Mouse (Mus musculus): Measurements from ENCODE around the gene Pdk2. TPM values are rescaled to one million over a fixed set of nuclear protein-coding genes. Genes with fewer than 3 reads are reported as not detected.

The Pdk2 gene
- total and polyA plus RNA-seq, 3 experiments = 3.9 to 40.3 (median 37.8) TPM

DNA sequence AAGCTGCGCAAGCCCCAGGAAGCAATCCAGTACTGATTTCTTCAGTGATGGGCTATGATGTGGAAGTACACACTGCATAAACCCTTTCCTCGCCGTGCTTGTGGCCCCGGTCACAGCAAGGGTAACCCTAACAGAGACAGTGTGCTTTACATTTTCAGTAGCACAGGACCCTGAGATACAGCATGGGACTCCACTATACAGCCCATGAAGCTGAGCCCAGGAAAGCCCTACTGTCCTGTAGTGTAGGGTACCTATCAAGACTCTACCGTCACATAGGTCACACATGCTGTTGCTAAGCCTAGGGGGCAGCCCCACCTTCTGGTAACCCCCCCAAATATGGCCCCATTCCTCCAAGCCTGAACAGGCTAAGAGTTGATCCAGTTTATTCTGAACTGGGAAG is 4.6 kb downstream of the Pdk2 start:
- peaks cover 59% of the 10 kb centered on the region for H3K4me1 ChIP-seq (ENCODE audit: insufficient read depth, low read depth, low read length)
- DNase-seq (ENCODE audit: low spot score) (no peak), ATAC-seq (ENCODE audit: extremely low read depth, insufficient number of reproducible peaks, low FRiP score, poor library complexity, severe bottlenecking) (no peak)
- no peaks in the 10 kb centered on the region for H3K9me3 ChIP-seq (replicated peaks)
- H3K4me3 ChIP-seq (ENCODE audit: low read depth, low read length) = no peak overlapping the region
- no peak for TF ChIP-seq GATA2 (IDR thresholded peaks at IDR 0.05; ENCODE audit: borderline replicate concordance, low read depth, low read length)
- TF ChIP-seq CTCF (IDR thresholded peaks at IDR 0.05; ENCODE audit: low read depth, low read length) = no peak
- no peak for TF ChIP-seq TAL1 (conservative IDR thresholded peaks at IDR 0.05; ENCODE audit: low read depth, low read length)
- TF ChIP-seq POLR2AphosphoS5 (IDR thresholded peaks at IDR 0.05; ENCODE audit: insufficient replicate concordance, low read depth, low read length) = no peak
- TF ChIP-seq GATA1 (IDR thresholded peaks at IDR 0.05; ENCODE audit: borderline replicate concordance, low read length) = no peak
- H3K27me3 ChIP-seq (ENCODE audit: insufficient read depth, low read length) = no peaks in the 10 kb centered on the region
- peaks cover 82% of the 10 kb centered on the region for H3K36me3 ChIP-seq (replicated peaks)

GRCm38 (mm10) chr11:95034902-95035301 is 6.3 kb downstream of the Pdk2 start:
- H3K4me3 ChIP-seq (ENCODE audit: low read depth, low read length) = no peak overlapping the region; the same call in 1 of the 2 replicates
- H3K9me3 ChIP-seq (replicated peaks) = no peaks in the 10 kb centered on the region
- H3K27me3 ChIP-seq (ENCODE audit: insufficient read depth, low read length) = no peaks in the 10 kb centered on the region
- peaks cover 44% of the 10 kb centered on the region for H3K4me1 ChIP-seq (ENCODE audit: insufficient read depth, low read depth, low read length)
- TF ChIP-seq CTCF (IDR thresholded peaks at IDR 0.05; ENCODE audit: low read depth, low read length) = no peak
- no peak for DNase-seq (ENCODE audit: low spot score)
- ATAC-seq (ENCODE audit: extremely low read depth, insufficient number of reproducible peaks, low FRiP score, poor library complexity, severe bottlenecking) = no peak
- peaks cover 82% of the 10 kb centered on the region for H3K36me3 ChIP-seq (replicated peaks)

DNA sequence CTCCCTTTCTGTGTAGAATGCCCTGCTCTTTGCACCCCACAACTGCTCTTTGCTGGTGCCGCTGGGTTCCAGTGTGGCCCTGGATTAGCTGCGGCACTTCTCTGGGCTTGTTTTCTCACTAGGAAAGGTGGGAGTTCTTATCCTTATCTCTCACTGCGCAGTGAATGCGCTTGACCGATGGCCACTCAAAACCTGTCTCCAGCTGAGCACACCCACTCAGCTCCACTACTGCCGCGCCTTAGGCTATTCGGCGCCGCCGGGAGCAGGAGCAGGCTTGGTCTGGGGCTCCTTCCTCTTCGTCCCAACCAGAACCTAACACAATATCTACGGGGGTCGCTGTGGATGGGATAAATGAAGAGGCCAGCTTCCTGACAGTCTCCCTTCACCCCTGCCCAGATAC is 7.5 kb downstream of the Pdk2 start:
- H3K4me3 ChIP-seq (ENCODE audit: low read depth, low read length) = no peak overlapping the region; the same call in 1 of the 2 replicates
- TF ChIP-seq CTCF (IDR thresholded peaks at IDR 0.05; ENCODE audit: low read depth, low read length) (no peak), GATA2 (IDR thresholded peaks at IDR 0.05; ENCODE audit: borderline replicate concordance, low read depth, low read length) (no peak), POLR2AphosphoS5 (IDR thresholded peaks at IDR 0.05; ENCODE audit: insufficient replicate concordance, low read depth, low read length) (no peak), GATA1 (IDR thresholded peaks at IDR 0.05; ENCODE audit: borderline replicate concordance, low read length) (no peak), TAL1 (conservative IDR thresholded peaks at IDR 0.05; ENCODE audit: low read depth, low read length) (no peak)
- H3K36me3 ChIP-seq (replicated peaks) = peaks cover 82% of the 10 kb centered on the region
- H3K9me3 ChIP-seq (replicated peaks) = no peaks in the 10 kb centered on the region
- DNase-seq (ENCODE audit: low spot score) (no peak), ATAC-seq (ENCODE audit: extremely low read depth, insufficient number of reproducible peaks, low FRiP score, poor library complexity, severe bottlenecking) (no peak)
- no peaks in the 10 kb centered on the region for H3K27me3 ChIP-seq (ENCODE audit: insufficient read depth, low read length)
- H3K4me1 ChIP-seq (ENCODE audit: insufficient read depth, low read depth, low read length) = peaks cover 38% of the 10 kb centered on the region

GRCm38 (mm10) chr11:95032945-95033344 is 8.2 kb downstream of the Pdk2 start:
- TF ChIP-seq GATA1 (IDR thresholded peaks at IDR 0.05; ENCODE audit: borderline replicate concordance, low read length) = no peak
- no peak for TF ChIP-seq POLR2AphosphoS5 (IDR thresholded peaks at IDR 0.05; ENCODE audit: insufficient replicate concordance, low read depth, low read length)
- no peak for TF ChIP-seq GATA2 (IDR thresholded peaks at IDR 0.05; ENCODE audit: borderline replicate concordance, low read depth, low read length)
- TF ChIP-seq TAL1 (conservative IDR thresholded peaks at IDR 0.05; ENCODE audit: low read depth, low read length) = no peak
- no peak for TF ChIP-seq CTCF (IDR thresholded peaks at IDR 0.05; ENCODE audit: low read depth, low read length)
- Histone ChIP-seq H3K9me3 (replicated peaks) (no peaks in the 10 kb centered on the region), H3K4me1 (ENCODE audit: insufficient read depth, low read depth, low read length) (peaks cover 39% of the 10 kb centered on the region), H3K27me3 (ENCODE audit: insufficient read depth, low read length) (no peaks in the 10 kb centered on the region), H3K4me3 (ENCODE audit: low read depth, low read length) (no peak overlapping the region; the same call in 1 of the 2 replicates), H3K36me3 (replicated peaks) (peaks cover 82% of the 10 kb centered on the region)
- no peak for ATAC-seq (ENCODE audit: extremely low read depth, insufficient number of reproducible peaks, low FRiP score, poor library complexity, severe bottlenecking)
- DNase-seq (ENCODE audit: low spot score) = no peak

DNA sequence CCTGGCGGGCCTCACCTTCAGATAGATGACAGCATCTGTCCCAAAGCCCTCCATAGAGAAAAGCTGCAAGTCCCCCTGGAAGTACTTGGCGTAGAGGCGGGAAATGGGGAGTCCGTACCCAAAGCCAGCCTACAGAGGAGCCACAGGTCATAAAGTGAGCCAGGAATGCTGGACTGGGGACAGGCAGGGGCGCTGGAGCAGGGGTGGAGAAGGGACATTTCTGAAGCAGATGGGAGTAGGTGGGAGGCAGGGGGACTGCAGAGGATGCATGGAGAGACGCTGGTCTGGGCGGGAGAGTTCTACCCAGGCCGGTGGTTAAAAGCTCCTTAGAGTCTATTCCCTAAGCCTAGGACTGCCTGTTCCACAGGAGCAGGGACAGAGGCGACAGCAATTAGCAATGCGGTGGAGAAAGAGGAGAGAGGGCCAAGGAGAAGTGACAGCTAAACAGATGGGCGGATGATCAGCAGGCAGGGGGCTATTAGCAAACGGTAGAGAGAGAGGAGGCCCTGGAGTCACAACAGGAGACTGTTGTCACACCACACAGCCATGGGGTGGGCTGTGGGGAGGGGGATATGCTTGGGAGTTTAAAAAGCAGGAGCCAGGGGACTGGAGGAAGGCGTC is 13.2 kb downstream of the Pdk2 start:
- ATAC-seq (ENCODE audit: extremely low read depth, insufficient number of reproducible peaks, low FRiP score, poor library complexity, severe bottlenecking) = no peak
- Histone ChIP-seq H3K4me1 (ENCODE audit: insufficient read depth, low read depth, low read length) (peaks cover 48% of the 10 kb centered on the region), H3K27me3 (ENCODE audit: insufficient read depth, low read length) (no peaks in the 10 kb centered on the region)

GRCm38 (mm10) chr11:95026849-95027248 is 14.3 kb downstream of the Pdk2 start:
- Histone ChIP-seq H3K4me1 (ENCODE audit: insufficient read depth, low read depth, low read length) (peaks cover 52% of the 10 kb centered on the region), H3K27me3 (ENCODE audit: insufficient read depth, low read length) (no peaks in the 10 kb centered on the region), H3K9me3 (replicated peaks) (no peaks in the 10 kb centered on the region), H3K36me3 (replicated peaks) (peaks cover 85% of the 10 kb centered on the region), H3K4me3 (ENCODE audit: low read depth, low read length) (no peak overlapping the region)
- ATAC-seq (ENCODE audit: extremely low read depth, insufficient number of reproducible peaks, low FRiP score, poor library complexity, severe bottlenecking) = no peak
- no peak for DNase-seq (ENCODE audit: low spot score)
- TF ChIP-seq GATA1 (IDR thresholded peaks at IDR 0.05; ENCODE audit: borderline replicate concordance, low read length) = no peak
- no peak for TF ChIP-seq TAL1 (conservative IDR thresholded peaks at IDR 0.05; ENCODE audit: low read depth, low read length)
- TF ChIP-seq GATA2 (IDR thresholded peaks at IDR 0.05; ENCODE audit: borderline replicate concordance, low read depth, low read length) = no peak
- TF ChIP-seq POLR2AphosphoS5 (IDR thresholded peaks at IDR 0.05; ENCODE audit: insufficient replicate concordance, low read depth, low read length) = no peak; the same call in 1 of the 2 replicates
- TF ChIP-seq CTCF (IDR thresholded peaks at IDR 0.05; ENCODE audit: low read depth, low read length) = no peak

More for the DNA sequence above, 13.2 kb downstream of the Pdk2 start:
- Histone ChIP-seq H3K4me3 (ENCODE audit: low read depth, low read length) (no peak overlapping the region), H3K36me3 (replicated peaks) (peaks cover 82% of the 10 kb centered on the region), H3K9me3 (replicated peaks) (no peaks in the 10 kb centered on the region)
- TF ChIP-seq TAL1 (conservative IDR thresholded peaks at IDR 0.05; ENCODE audit: low read depth, low read length) (no peak), GATA2 (IDR thresholded peaks at IDR 0.05; ENCODE audit: borderline replicate concordance, low read depth, low read length) (no peak), GATA1 (IDR thresholded peaks at IDR 0.05; ENCODE audit: borderline replicate concordance, low read length) (no peak), POLR2AphosphoS5 (IDR thresholded peaks at IDR 0.05; ENCODE audit: insufficient replicate concordance, low read depth, low read length) (no peak)
- no peak for DNase-seq (ENCODE audit: low spot score)
